Mouse (Mus musculus) hindbrain, postnatal 0 days (tissue): ENCODE results near the gene Vhl. TPM values are rescaled to one million over a fixed set of nuclear protein-coding genes. Genes with fewer than 3 reads are reported as not detected.

ENCODE experiments used
- ATAC-seq: fragments of 200-750 bp; cut with Nextera tagmentation; 2 replicates; pipeline ENCODE4 v1.8.0; 2017; ENCODE audit warnings: mild to moderate bottlenecking, moderate TSS enrichment, moderate library complexity
- DNase-seq: peaks from one replicate; pipeline ENCODE4 v3.0.0-alpha.2; 2015; ENCODE audit warnings: low spot score
- H3K27ac ChIP-seq: fragments of 300-500 bp; sonication (generic); 2 replicates; pipeline ENCODE4 v1.5.1; 2014; ENCODE audit warnings: mild to moderate bottlenecking
- H3K27me3 ChIP-seq: fragments of 300-500 bp; sonication (generic); 2 replicates; pipeline ENCODE4 v1.6.1; 2014; ENCODE audit warnings: low read length, mixed read lengths; ENCODE audit not compliant: insufficient read depth
- H3K36me3 ChIP-seq: fragments of 300-500 bp; sonication (generic); 2 replicates; pipeline ENCODE4 v1.6.1; 2014; ENCODE audit warnings: low read length, mixed read lengths; ENCODE audit not compliant: insufficient read depth
- H3K4me1 ChIP-seq: fragments of 300-500 bp; sonication (generic); 2 replicates; pipeline ENCODE4 v1.6.1; 2014; ENCODE audit warnings: antibody characterized with exemption, low read length, mixed read lengths; ENCODE audit not compliant: insufficient read depth
- H3K4me2 ChIP-seq: fragments of 300-500 bp; sonication (generic); 2 replicates; pipeline ENCODE4 v1.6.1; 2014; ENCODE audit warnings: low read depth, mild to moderate bottlenecking, low read length, moderate library complexity, mixed read lengths
- H3K4me3 ChIP-seq: fragments of 300-500 bp; sonication (generic); 2 replicates; pipeline ENCODE4 v1.5.1; 2014; ENCODE audit warnings: low read length
- H3K9ac ChIP-seq: fragments of 300-500 bp; sonication (generic); replicated peaks from 2 replicates; pipeline ENCODE4 v1.6.1; 2014; ENCODE audit warnings: mild to moderate bottlenecking, low read length, moderate library complexity, mixed read lengths
- H3K9me3 ChIP-seq: fragments of 300-500 bp; sonication (generic); 2 replicates; pipeline ENCODE4 v1.6.1; 2016; ENCODE audit warnings: low read length, mixed read lengths
- CTCF ChIP-seq: IDR thresholded peaks from 2 replicates; pipeline ENCODE4 v1.5.1; 2016; ENCODE audit warnings: antibody characterized with exemption, control low read depth, low read depth
- WGBS: fragments of 180-500 bp; shearing (Covaris S2); extraction: QIAGEN DNeasy Blood & Tissue Kit; methylation state at CpG from one replicate; pipeline ENCODE4 v1.1.7; 2014; 5-methylcytosine and 5-hydroxymethylcytosine counted together
- polyA plus RNA-seq: library from polyadenylated mRNA; unstranded; fragments of >200 nt; fragmentation: Nextera tagmentation; extraction: Ambion mirVana; gene quantifications from 2 replicates; pipeline ENCODE4 v1.2.1, GENCODE M21; 2015
- total RNA-seq: library from RNA; depleted of rRNA; stranded (reverse); fragments of >200 nt; gene quantifications from 2 replicates; pipeline ENCODE4 v1.2.3, GENCODE M21; 2014; rRNA removed

Vhl gene
- total RNA-seq (95.7 and 95.9 TPM in 2 replicates), polyA plus RNA-seq (65.4 and 66.8 TPM in 2 replicates)

DNA sequence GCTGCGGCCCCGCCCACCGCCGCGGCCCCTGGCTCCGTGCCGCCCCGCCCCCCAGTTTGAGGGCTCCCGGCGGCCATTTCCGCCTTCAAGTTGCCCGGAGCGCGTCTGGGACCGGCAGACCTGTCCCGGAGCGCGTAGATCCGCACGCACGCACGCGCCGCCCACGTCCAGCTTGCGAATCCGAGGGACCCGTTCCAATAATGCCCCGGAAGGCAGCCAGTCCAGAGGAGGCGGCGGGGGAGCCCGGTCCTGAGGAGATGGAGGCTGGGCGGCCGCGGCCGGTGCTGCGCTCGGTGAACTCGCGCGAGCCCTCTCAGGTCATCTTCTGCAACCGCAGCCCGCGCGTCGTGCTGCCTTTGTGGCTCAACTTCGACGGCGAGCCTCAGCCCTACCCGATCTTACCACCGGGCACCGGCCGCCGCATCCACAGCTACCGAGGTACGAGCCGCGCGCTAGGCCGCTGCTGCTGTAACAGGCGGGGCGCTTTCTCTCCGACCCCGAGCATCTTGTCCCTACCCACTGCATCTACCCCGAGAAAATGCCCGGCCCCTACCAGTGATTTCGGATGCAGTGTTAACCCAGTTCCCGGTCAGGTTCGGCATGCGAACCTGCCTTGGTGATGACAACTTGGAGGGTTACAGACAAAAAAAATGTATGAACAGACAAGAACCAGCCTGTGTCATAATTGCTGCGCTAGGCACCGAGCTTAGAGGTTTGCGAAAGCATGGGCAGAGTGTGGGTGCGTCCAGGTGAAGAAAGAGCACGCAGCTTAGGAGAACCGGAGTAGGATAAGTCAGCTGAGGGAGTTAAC, at the start of gene Vhl:
Gene Vhl, plus strand, starts transcription at position 19 of the 811 bp plus-strand sequence.
- Histone ChIP-seq H3K9ac (peak within 1 kb of the TSS; percentile 64), H3K4me1 (peaks cover 4% of the 10 kb centered on the region; the same call in 1 of the 2 replicates), H3K27me3 (no peaks in the 10 kb centered on the region), H3K4me2 (peak within 1 kb of the TSS; percentile 84), H3K9me3 (no peaks in the 10 kb centered on the region), H3K36me3 (peaks cover 12% of the 10 kb centered on the region), H3K27ac (peak within 1 kb of the TSS; percentile 89), H3K4me3 (peak within 1 kb of the TSS; percentile 64)
- peak; percentile 90 for DNase-seq
- peak; percentile 91 for ATAC-seq
- under 1% methylated on average over 71 of the region's 76 CpGs for WGBS
- TF ChIP-seq CTCF, result peak; percentile 35

- DNase-seq, result no peak
- 95% methylated on average over 6 of the region's 6 CpGs for WGBS
These were observed 47.7 kb upstream of the Vhl start for GRCm38 (mm10) chr6:113576044-113576443.

DNA sequence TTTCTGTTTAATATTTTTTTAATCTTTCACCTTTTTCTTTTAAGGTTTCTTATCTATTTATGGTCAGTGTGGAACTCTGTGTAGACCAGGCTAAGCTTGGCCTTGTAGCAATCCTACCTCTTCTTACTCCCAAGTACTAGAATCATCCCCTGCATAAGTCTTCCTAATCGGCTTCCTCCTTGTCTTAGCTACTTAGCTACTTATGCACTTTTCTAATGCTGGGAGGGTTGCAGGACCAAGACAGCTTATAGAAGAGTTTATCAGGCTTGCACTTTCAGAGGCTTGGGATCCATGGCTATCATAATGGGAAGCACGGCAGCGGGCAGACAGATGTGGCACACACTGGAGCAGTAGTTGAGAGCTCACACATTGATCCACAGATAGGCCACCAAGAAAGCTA, 44.5 kb upstream of the Vhl start:
- TF ChIP-seq CTCF, result no peak
- ATAC-seq (no peak), DNase-seq (no peak)
- Histone ChIP-seq H3K27me3 (no peaks in the 10 kb centered on the region), H3K4me1 (no peaks in the 10 kb centered on the region), H3K4me3 (no peak overlapping the region), H3K9ac (no peak overlapping the region), H3K36me3 (no peaks in the 10 kb centered on the region), H3K4me2 (no peak overlapping the region), H3K9me3 (no peaks in the 10 kb centered on the region), H3K27ac (no peak overlapping the region)
- WGBS, result 97% methylated on average over 3 of the region's 3 CpGs

More at GRCm38 (mm10) chr6:113576044-113576443, 47.7 kb upstream of the Vhl start:
- Histone ChIP-seq H3K4me1 (no peaks in the 10 kb centered on the region), H3K36me3 (no peaks in the 10 kb centered on the region), H3K27ac (no peak overlapping the region), H3K4me2 (no peak overlapping the region), H3K4me3 (no peak overlapping the region), H3K9me3 (no peaks in the 10 kb centered on the region), H3K27me3 (no peaks in the 10 kb centered on the region), H3K9ac (no peak overlapping the region)
- ATAC-seq, result no peak
- TF ChIP-seq CTCF, result no peak

- H3K9me3 ChIP-seq, result no peaks in the 10 kb centered on the region
- ATAC-seq, result no peak
These were observed 40.7 kb upstream of the Vhl start for GRCm38 (mm10) chr6:113583023-113583422.

DNA sequence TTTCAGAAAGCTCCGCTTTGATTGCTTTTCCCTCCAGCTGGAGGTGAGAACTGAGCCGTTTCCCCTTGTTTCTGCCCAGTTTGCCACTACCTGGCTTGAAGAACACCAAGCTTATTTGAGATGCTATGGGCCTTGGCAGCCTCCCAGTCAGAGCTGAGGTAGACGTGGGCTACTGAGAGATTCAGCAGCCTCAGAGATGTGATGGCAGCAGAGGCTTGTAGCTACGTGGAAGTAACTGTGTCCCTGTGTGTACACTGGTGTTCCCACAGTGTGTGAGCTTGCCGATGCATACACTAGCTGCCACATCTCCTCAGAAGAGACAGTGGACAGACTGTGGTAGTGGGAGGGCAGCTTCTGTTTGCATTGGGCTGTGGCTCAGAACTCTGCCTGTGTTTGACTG, 38.7 kb upstream of the Vhl start:
- H3K4me3 ChIP-seq, result no peak overlapping the region
- TF ChIP-seq CTCF, result no peak
- WGBS, result 90% methylated on average over 5 of the region's 5 CpGs
- DNase-seq (no peak), ATAC-seq (no peak)
- no peaks in the 10 kb centered on the region for H3K36me3 ChIP-seq
- H3K27ac ChIP-seq, result no peak overlapping the region
- H3K4me2 ChIP-seq, result no peak overlapping the region
- no peak overlapping the region for H3K9ac ChIP-seq
- H3K27me3 ChIP-seq, result no peaks in the 10 kb centered on the region
- no peaks in the 10 kb centered on the region for H3K4me1 ChIP-seq
- no peaks in the 10 kb centered on the region for H3K9me3 ChIP-seq

More at GRCm38 (mm10) chr6:113583023-113583422, 40.7 kb upstream of the Vhl start:
- WGBS, result 95% methylated on average over 4 of the region's 4 CpGs
- no peaks in the 10 kb centered on the region for H3K36me3 ChIP-seq
- H3K4me3 ChIP-seq, result no peak overlapping the region
- no peak overlapping the region for H3K9ac ChIP-seq
- no peak overlapping the region for H3K4me2 ChIP-seq
- TF ChIP-seq CTCF, result no peak
- no peaks in the 10 kb centered on the region for H3K27me3 ChIP-seq
- no peaks in the 10 kb centered on the region for H3K4me1 ChIP-seq
- H3K27ac ChIP-seq, result no peak overlapping the region
- DNase-seq, result no peak

- DNase-seq (peak; percentile 12), ATAC-seq (peak; percentile 32; the same call in 1 of the 2 replicates)
- no peak overlapping the region for H3K4me3 ChIP-seq
- no peaks in the 10 kb centered on the region for H3K4me1 ChIP-seq
- H3K9ac ChIP-seq, result no peak overlapping the region
- H3K36me3 ChIP-seq, result no peaks in the 10 kb centered on the region
- no peak overlapping the region for H3K4me2 ChIP-seq
- H3K27me3 ChIP-seq, result no peaks in the 10 kb centered on the region
- 63% methylated on average over 5 of the region's 5 CpGs for WGBS
- H3K27ac ChIP-seq, result no peak overlapping the region
- peak; percentile 17; the same call in 1 of the 2 replicates for TF ChIP-seq CTCF
- H3K9me3 ChIP-seq, result no peaks in the 10 kb centered on the region
These were observed 37.1 kb upstream of the Vhl start for GRCm38 (mm10) chr6:113586466-113587183.
